Mouse (Mus musculus): Measurements from ENCODE around the gene Dlgap4.

DNA sequence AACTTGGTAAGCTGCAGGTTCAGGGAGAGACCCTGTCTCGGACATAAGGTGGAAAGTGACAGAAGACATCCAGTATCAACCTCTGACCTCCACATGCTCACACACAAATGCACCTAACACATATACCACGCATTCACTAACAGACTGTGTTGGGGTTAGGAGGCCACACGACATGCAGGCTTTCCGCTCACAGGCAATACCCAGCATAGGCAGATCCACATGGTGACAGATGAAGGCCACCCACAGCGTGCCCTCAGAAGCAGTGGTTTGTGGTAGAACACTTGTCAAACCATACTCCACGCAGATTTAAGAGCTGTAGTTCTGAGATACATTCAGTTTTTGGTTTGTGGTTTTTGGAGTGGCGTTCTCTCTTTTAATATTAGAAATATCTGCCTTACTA, 44.9 kb upstream of the Dlgap4 start:
- TF ChIP-seq POLR2A (IDR thresholded peaks at IDR 0.05; ENCODE audit: control insufficient read depth, low read depth, low read length) (no peak), CTCF (IDR thresholded peaks at IDR 0.05; ENCODE audit: control insufficient read depth, insufficient read depth, insufficient replicate concordance, low read depth, low read length) (no peak)

Measured in testis, adult 2 months (tissue).